Mouse (Mus musculus): ENCODE data around the gene Nudt9. TPM values are rescaled to one million over a fixed set of nuclear protein-coding genes. Genes with fewer than 3 reads are reported as not detected.

Nudt9 gene
- polyA plus RNA-seq, 1 experiment from 2014 or later: 68.7 TPM

- peak overlapping the region; percentile 75 for H3K4me3 ChIP-seq
- no peaks in the 10 kb centered on the region for H3K9me3 ChIP-seq
- no peak for DNase-seq (ENCODE audit: low spot score)
- H3K36me3 ChIP-seq: peaks cover 21% of the 10 kb centered on the region
- no peaks in the 10 kb centered on the region for H3K27me3 ChIP-seq (ENCODE audit: insufficient read depth, poor library complexity, severe bottlenecking)
- 5% methylated on average over 19 of the region's 19 CpGs for WGBS
- H3K27ac ChIP-seq: peak overlapping the region; percentile 92
- H3K4me1 ChIP-seq: peaks cover 17% of the 10 kb centered on the region; the same call in 1 of the 2 replicates
Observed at GRCm38 (mm10) chr5:104047200-104048105, 1.3 kb downstream of the Nudt9 start.

- no peaks in the 10 kb centered on the region for H3K27me3 ChIP-seq (ENCODE audit: insufficient read depth, poor library complexity, severe bottlenecking)
- H3K36me3 ChIP-seq: peaks cover 27% of the 10 kb centered on the region
- peak overlapping the region; percentile 75 for H3K4me3 ChIP-seq
- DNase-seq (ENCODE audit: low spot score): no peak
- no peaks in the 10 kb centered on the region for H3K9me3 ChIP-seq
- WGBS: 53% methylated on average over 4 of the region's 4 CpGs
- peak overlapping the region; percentile 92; the same call in 1 of the 2 replicates for H3K27ac ChIP-seq
- H3K4me1 ChIP-seq: peaks cover 17% of the 10 kb centered on the region; the same call in 1 of the 2 replicates
Observed at GRCm38 (mm10) chr5:104048139-104048538, 2.0 kb downstream of the Nudt9 start.

- Histone ChIP-seq H3K9me3 (no peaks in the 10 kb centered on the region), H3K36me3 (peaks cover 46% of the 10 kb centered on the region), H3K27me3 (ENCODE audit: insufficient read depth, poor library complexity, severe bottlenecking) (no peaks in the 10 kb centered on the region), H3K4me3 (no peak overlapping the region), H3K4me1 (peaks cover 3% of the 10 kb centered on the region; the same call in 1 of the 2 replicates), H3K27ac (no peak overlapping the region)
- no peak for DNase-seq (ENCODE audit: low spot score)
- WGBS: 60% methylated on average over 8 of the region's 8 CpGs
Observed at GRCm38 (mm10) chr5:104052956-104053355, 6.8 kb downstream of the Nudt9 start.

- no peaks in the 10 kb centered on the region for H3K9me3 ChIP-seq
- no peak for DNase-seq (ENCODE audit: low spot score)
- 87% methylated on average over 4 of the region's 4 CpGs for WGBS
- no peak overlapping the region for H3K4me3 ChIP-seq
- H3K27me3 ChIP-seq (ENCODE audit: insufficient read depth, poor library complexity, severe bottlenecking): no peaks in the 10 kb centered on the region
- H3K4me1 ChIP-seq: no peaks in the 10 kb centered on the region
- no peak overlapping the region for H3K27ac ChIP-seq
- peaks cover 63% of the 10 kb centered on the region for H3K36me3 ChIP-seq
Observed at GRCm38 (mm10) chr5:104054938-104055337, 8.8 kb downstream of the Nudt9 start.

DNA sequence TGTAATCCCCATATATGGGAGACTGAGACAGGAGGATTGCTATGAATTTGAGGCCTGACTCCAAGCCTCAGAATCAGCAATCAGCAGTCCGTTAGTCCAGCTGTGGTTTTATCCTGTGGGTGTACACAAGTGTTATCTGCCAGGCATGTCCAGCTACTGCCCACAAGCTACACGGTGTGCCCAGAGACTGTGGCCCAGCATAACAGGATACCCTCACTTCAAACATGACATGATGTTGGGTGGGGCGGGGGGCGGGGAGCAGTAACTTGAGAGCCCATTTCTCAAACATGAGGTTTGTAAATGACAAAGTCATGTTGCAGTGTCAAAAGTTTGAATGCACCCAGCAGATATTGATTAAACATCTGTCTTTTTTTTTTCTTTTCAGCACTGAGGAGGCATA, 9.7 kb downstream of the Nudt9 start:
- Histone ChIP-seq H3K36me3 (peaks cover 67% of the 10 kb centered on the region), H3K4me3 (no peak overlapping the region), H3K4me1 (no peaks in the 10 kb centered on the region), H3K9me3 (no peaks in the 10 kb centered on the region), H3K27ac (no peak overlapping the region), H3K27me3 (ENCODE audit: insufficient read depth, poor library complexity, severe bottlenecking) (no peaks in the 10 kb centered on the region)
- WGBS: 82% methylated on average over 4 of the region's 4 CpGs
- DNase-seq (ENCODE audit: low spot score): no peak

DNA sequence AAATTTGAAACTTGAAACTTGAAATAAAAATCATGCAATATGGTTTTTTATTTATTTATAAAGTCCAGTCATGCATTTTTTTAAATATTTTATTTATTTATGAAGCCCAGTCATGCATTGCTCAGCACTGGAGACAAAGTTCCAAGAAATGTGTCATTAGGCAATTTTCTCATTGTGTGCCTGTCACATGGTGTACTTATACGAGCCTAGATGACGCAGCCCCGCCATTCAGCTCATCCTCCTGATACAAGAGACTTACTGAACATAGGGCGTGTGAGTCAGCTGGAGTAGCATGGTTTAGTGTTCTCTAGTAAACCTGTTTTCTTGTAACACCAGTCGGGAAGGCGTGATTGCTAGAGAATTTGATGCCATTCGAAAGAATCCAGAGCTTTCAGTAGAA, 10.2 kb downstream of the Nudt9 start:
- no peak for DNase-seq (ENCODE audit: low spot score)
- H3K27me3 ChIP-seq (ENCODE audit: insufficient read depth, poor library complexity, severe bottlenecking): no peaks in the 10 kb centered on the region
- no peaks in the 10 kb centered on the region for H3K4me1 ChIP-seq
- no peak overlapping the region for H3K27ac ChIP-seq
- no peak overlapping the region for H3K4me3 ChIP-seq
- no peaks in the 10 kb centered on the region for H3K9me3 ChIP-seq
- 92% methylated on average over 7 of the region's 7 CpGs for WGBS
- H3K36me3 ChIP-seq: peaks cover 67% of the 10 kb centered on the region

- H3K9me3 ChIP-seq: no peaks in the 10 kb centered on the region
- no peaks in the 10 kb centered on the region for H3K27me3 ChIP-seq (ENCODE audit: insufficient read depth, poor library complexity, severe bottlenecking)
- 69% methylated on average over 15 of the region's 15 CpGs for WGBS
- H3K27ac ChIP-seq: no peak overlapping the region
- DNase-seq (ENCODE audit: low spot score): no peak
- peaks cover 67% of the 10 kb centered on the region for H3K36me3 ChIP-seq
- H3K4me3 ChIP-seq: no peak overlapping the region
- no peaks in the 10 kb centered on the region for H3K4me1 ChIP-seq
Observed at GRCm38 (mm10) chr5:104058021-104058420, 11.9 kb downstream of the Nudt9 start.

DNA sequence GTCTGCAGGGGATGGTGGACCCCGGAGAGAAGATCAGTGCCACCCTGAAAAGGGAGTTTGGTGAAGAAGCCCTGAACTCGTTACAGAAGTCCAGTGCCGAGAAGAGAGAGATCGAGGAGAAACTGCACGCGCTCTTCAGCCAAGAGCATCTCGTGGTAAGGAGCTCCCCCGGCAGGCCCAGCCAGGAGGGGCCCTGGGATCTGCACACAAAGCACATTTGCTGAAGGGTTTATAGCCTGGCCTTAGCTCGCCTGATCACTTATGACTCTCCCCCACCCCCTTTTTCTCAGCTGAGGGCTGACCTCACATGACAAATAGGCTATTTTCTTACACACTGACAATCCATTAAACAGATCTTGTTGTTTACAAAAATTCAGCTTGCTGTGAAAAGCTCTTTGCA, 13.5 kb downstream of the Nudt9 start:
- no peaks in the 10 kb centered on the region for H3K27me3 ChIP-seq (ENCODE audit: insufficient read depth, poor library complexity, severe bottlenecking)
- peaks cover 76% of the 10 kb centered on the region for H3K36me3 ChIP-seq
- H3K4me1 ChIP-seq: no peaks in the 10 kb centered on the region
- H3K27ac ChIP-seq: no peak overlapping the region
- WGBS: 85% methylated on average over 9 of the region's 9 CpGs
- H3K9me3 ChIP-seq: no peaks in the 10 kb centered on the region
- no peak for DNase-seq (ENCODE audit: low spot score)
- H3K4me3 ChIP-seq: no peak overlapping the region

DNA sequence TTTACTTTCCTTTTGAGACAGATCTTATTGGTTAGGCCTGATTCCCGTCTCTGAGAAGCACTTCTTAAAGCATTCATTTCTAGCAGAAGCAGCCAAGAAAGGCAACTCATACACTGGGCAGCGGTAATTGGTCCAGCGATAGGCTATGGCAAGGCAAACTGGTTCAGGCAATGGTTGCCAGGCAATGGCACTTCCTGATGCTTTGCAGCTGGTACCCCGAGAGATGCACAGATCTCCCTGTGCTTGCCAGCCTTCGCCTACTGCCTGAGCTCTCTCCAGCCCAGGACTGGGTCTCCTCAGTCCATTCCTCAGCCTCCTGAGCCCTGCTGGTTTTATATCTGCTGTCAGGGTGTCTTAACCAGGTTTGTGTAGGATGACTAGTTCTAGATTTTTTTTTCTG, 14.3 kb downstream of the Nudt9 start:
- WGBS: 92% methylated on average over 5 of the region's 5 CpGs
- Histone ChIP-seq H3K9me3 (no peaks in the 10 kb centered on the region), H3K4me3 (no peak overlapping the region), H3K36me3 (peaks cover 76% of the 10 kb centered on the region), H3K27me3 (ENCODE audit: insufficient read depth, poor library complexity, severe bottlenecking) (no peaks in the 10 kb centered on the region), H3K4me1 (no peaks in the 10 kb centered on the region), H3K27ac (no peak overlapping the region)
- DNase-seq (ENCODE audit: low spot score): no peak

DNA sequence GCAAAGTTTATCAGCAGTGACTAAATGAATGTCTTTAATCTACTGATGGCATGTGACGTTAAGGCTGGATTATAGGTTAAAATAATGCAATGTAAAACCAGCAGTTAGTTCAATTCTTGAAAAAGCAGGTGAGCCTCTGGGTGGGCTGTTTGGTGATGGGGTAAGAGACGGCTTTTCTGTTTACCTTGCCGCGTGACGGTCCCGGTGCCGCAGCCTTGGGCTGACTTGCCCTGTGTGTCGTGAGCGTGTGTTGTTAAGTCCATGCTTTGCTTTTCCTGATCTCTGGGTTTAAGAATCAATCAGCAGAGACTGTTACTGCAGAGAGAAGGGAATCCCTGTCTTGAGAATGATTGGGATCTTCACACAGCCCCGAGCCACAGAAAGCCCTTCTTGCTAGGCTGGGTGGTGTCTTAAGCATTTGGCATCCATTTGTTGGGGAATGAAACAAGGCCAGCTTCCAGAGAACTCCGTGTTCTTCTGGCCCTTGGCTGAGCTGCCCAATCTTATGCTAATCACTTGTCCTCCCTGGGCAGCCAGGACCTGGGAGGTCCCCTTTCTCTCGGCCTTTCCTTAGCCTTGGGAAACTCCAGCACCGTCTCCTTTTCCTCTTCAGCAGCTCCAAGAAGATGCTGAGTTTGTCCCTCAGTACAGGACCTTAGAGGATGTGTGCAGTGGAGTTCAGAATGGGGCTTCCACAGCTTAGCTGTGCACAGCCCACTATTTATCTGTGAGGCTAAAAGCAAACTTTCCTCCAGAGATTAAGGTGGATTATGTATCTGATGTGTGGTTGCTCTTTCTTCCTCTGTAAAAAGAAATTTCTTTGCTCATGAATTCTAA, 16.0 kb downstream of the Nudt9 start:
- no peak overlapping the region for H3K27ac ChIP-seq
- no peaks in the 10 kb centered on the region for H3K27me3 ChIP-seq (ENCODE audit: insufficient read depth, poor library complexity, severe bottlenecking)
- DNase-seq (ENCODE audit: low spot score): no peak
- H3K36me3 ChIP-seq: peaks cover 64% of the 10 kb centered on the region
- WGBS: 83% methylated on average over 13 of the region's 13 CpGs
- H3K9me3 ChIP-seq: no peaks in the 10 kb centered on the region
- no peak overlapping the region for H3K4me3 ChIP-seq
- H3K4me1 ChIP-seq: no peaks in the 10 kb centered on the region

GRCm38 (mm10) chr5:104062773-104063551, 16.9 kb downstream of the Nudt9 start:
- 89% methylated on average over 11 of the region's 11 CpGs for WGBS
- no peak for DNase-seq (ENCODE audit: low spot score)
- no peaks in the 10 kb centered on the region for H3K27me3 ChIP-seq (ENCODE audit: insufficient read depth, poor library complexity, severe bottlenecking)
- peaks cover 63% of the 10 kb centered on the region for H3K36me3 ChIP-seq
- H3K4me1 ChIP-seq: no peaks in the 10 kb centered on the region
- H3K27ac ChIP-seq: no peak overlapping the region
- no peak overlapping the region for H3K4me3 ChIP-seq
- H3K9me3 ChIP-seq: no peaks in the 10 kb centered on the region

DNA sequence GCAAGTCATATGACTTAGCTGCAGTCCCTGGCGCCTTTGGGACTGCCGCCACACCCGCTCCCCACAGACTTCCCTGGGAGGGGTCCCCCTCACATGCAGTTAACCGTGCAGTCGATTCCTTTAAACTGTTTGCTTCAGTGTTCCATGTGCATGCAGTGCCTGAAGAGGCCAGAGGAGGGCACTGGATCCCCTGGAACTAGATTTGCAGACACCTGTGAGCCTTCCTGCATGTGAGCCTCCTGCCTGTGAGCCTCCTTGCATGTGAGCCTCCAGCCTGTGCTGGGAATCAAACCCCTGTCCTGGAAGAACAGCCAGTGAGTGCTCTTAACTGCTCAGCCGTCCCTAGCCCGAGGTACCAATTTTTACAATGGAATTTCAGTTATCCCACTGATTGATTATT, 22.6 kb downstream of the Nudt9 start:
- Histone ChIP-seq H3K27me3 (ENCODE audit: insufficient read depth, poor library complexity, severe bottlenecking) (no peaks in the 10 kb centered on the region), H3K27ac (no peak overlapping the region), H3K9me3 (no peaks in the 10 kb centered on the region), H3K36me3 (peaks cover 11% of the 10 kb centered on the region), H3K4me3 (no peak overlapping the region), H3K4me1 (peaks cover 6% of the 10 kb centered on the region; the same call in 1 of the 2 replicates)
- no peak for DNase-seq (ENCODE audit: low spot score)
- 84% methylated on average over 7 of the region's 7 CpGs for WGBS

All from heart, embryonic 10.5 days (tissue).